Mouse (Mus musculus) liver, adult 2 months (tissue): Measurements from ENCODE around the gene Tekt2. TPM values are rescaled to one million over a fixed set of nuclear protein-coding genes. Genes with fewer than 3 reads are reported as not detected.

Source experiments
- DNase-seq: peaks from one replicate; pipeline ENCODE4 v3.0.0-alpha.2; 2011; ENCODE audit warnings: low read depth, low spot score; ENCODE audit errors: extremely low read depth
- H3K27ac ChIP-seq: fragments of 200-500 bp; replicated peaks from 2 replicates; pipeline ENCODE4 v1.5.1; 2012; ENCODE audit warnings: low read depth, mild to moderate bottlenecking, control low read depth, inconsistent platforms, low read length; ENCODE audit not compliant: insufficient read depth
- H3K27me3 ChIP-seq: fragments of 200-500 bp; 2 replicates; pipeline ENCODE4 v1.6.1; 2012; ENCODE audit warnings: mild to moderate bottlenecking, moderate library complexity, low read length, inconsistent platforms; ENCODE audit not compliant: control insufficient read depth, insufficient read depth
- H3K36me3 ChIP-seq: fragments of 200-500 bp; 2 replicates; pipeline ENCODE4 v1.6.1; 2012; ENCODE audit warnings: low read length, inconsistent platforms; ENCODE audit not compliant: control insufficient read depth, insufficient read depth
- H3K4me1 ChIP-seq: fragments of 200-500 bp; 2 replicates; pipeline ENCODE4 v1.6.1; 2011; ENCODE audit warnings: low read length; ENCODE audit not compliant: control insufficient read depth, insufficient read depth
- H3K4me3 ChIP-seq: fragments of 200-500 bp; 2 replicates; pipeline ENCODE4 v1.5.1; 2011; ENCODE audit warnings: low read depth, mild to moderate bottlenecking, control low read depth, low read length, moderate library complexity; ENCODE audit not compliant: insufficient read depth
- H3K79me2 ChIP-seq: fragments of 200-500 bp; 2 replicates; pipeline ENCODE4 v1.6.1; 2012; ENCODE audit warnings: inconsistent platforms, mild to moderate bottlenecking, low read length, moderate library complexity; ENCODE audit not compliant: control insufficient read depth, insufficient read depth
- H3K9ac ChIP-seq: fragments of 200-500 bp; 2 replicates; pipeline ENCODE4 v1.6.1; 2012; ENCODE audit warnings: low read depth, mild to moderate bottlenecking, control low read depth, inconsistent platforms, low read length
- CTCF ChIP-seq: fragments of 200-500 bp; IDR thresholded peaks from 2 replicates; pipeline ENCODE4 v1.5.1; 2011; ENCODE audit warnings: low read depth, low read length, control low read depth
- POLR2A ChIP-seq: fragments of 200-500 bp; IDR thresholded peaks from 2 replicates; pipeline ENCODE4 v1.6.1; 2011; ENCODE audit warnings: low read length, control low read depth; ENCODE audit not compliant: insufficient read depth; ENCODE audit errors: extremely low read depth
- WGBS: fragments of 180-500 bp; shearing (Covaris S2); methylation state at CpG from one replicate; pipeline ENCODE4 v1.1.7; 2018; 5-methylcytosine and 5-hydroxymethylcytosine counted together
- polyA plus RNA-seq: library from polyadenylated mRNA; depleted of rRNA; stranded (reverse); fragments of >200 nt; gene quantifications from 2 replicates; pipeline ENCODE4 v1.2.3, GENCODE M21; 2012
- total RNA-seq: library from RNA; depleted of rRNA; stranded (reverse); fragments of >200 nt; gene quantifications from 2 replicates; pipeline ENCODE4 v1.2.3, GENCODE M21; 2014

Tekt2 gene
- total and polyA plus RNA-seq, 2 experiments = 0.37 to 0.43 TPM

DNA sequence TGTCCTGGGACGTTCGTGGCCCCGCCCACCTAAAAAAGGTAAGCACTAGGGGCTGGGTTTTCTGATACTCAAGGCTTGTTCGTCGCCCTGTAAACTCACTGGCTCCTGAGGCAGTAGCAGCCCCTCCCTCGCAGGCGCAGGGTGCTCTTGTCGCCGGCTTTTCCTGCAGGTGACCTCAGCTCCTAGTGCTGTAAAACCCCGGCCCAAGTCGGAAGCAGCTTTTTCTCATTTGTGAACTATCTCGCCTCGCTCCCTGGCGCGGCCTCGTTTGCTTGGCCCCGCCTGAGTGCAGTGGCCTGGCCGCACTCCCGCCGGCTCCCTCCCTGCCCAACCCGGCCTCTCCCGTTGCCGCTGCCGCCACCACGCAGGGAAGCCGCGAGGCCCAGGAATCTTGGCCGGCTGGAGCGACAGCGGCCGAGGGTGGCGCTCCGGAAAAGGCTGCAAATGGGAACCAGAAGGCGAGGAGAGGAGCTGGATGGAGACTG lies 28.8 kb downstream of the Tekt2 start:
- peak; percentile 16 for DNase-seq
- no peak overlapping the region for H3K27ac ChIP-seq
- H3K9ac ChIP-seq = peak overlapping the region; percentile 55
- H3K79me2 ChIP-seq = no peaks in the 10 kb centered on the region
- peaks cover 6% of the 10 kb centered on the region; the same call in 1 of the 2 replicates for H3K4me1 ChIP-seq
- H3K36me3 ChIP-seq = no peaks in the 10 kb centered on the region
- H3K27me3 ChIP-seq = peaks cover 11% of the 10 kb centered on the region; the same call in 1 of the 2 replicates
- H3K4me3 ChIP-seq = peak overlapping the region; percentile 48
- 3% methylated on average over 34 of the region's 34 CpGs for WGBS
- TF ChIP-seq CTCF (no peak), POLR2A (no peak)

DNA sequence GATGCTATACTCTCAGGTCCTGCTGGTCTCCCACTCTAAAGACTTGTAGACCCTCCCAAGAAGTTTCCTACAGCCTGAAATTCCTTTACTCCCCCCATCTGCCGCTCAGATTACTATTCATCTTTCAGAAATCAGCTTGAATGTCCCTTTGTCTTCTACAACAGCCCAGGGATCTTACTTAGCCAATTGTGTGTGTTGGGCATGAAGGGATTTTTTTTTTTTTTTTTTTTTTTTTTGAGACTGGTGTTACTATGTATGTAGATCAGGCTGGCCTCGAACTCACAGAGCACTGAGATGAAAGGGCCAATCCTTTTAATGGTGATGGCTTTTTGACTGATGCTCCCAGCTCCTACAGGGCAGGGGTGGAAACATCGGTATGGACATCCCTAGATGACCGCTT lies 29.6 kb downstream of the Tekt2 start:
- Histone ChIP-seq H3K4me1 (peaks cover 6% of the 10 kb centered on the region; the same call in 1 of the 2 replicates), H3K27me3 (peaks cover 9% of the 10 kb centered on the region; the same call in 1 of the 2 replicates), H3K79me2 (no peaks in the 10 kb centered on the region), H3K27ac (no peak overlapping the region), H3K36me3 (no peaks in the 10 kb centered on the region), H3K9ac (no peak overlapping the region), H3K4me3 (no peak overlapping the region)
- DNase-seq = no peak
- TF ChIP-seq CTCF (no peak), POLR2A (no peak)
- WGBS = 71% methylated on average over 4 of the region's 4 CpGs

DNA sequence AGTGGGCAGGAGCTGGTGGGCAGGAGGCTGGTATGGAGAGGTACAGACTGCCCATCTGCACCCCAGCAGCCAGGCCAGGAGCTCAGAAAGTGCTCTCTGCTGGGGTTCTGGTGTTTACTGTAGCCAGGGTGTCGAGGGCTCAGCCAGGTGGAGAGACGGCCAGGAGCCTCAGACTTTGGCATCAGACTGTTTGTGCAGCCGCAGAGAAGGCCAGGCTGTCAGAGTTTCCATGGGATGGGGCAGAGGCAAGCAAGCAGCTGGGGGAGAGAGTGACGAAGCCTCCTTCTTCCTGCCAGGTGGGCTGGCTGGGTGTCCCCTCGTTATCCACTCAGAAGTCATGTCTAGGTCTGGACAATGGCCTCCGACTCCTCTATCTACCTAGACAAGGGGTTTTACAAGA lies 30.3 kb downstream of the Tekt2 start:
- Histone ChIP-seq H3K79me2 (no peaks in the 10 kb centered on the region), H3K4me3 (no peak overlapping the region), H3K4me1 (peaks cover 6% of the 10 kb centered on the region; the same call in 1 of the 2 replicates), H3K36me3 (no peaks in the 10 kb centered on the region), H3K27me3 (peaks cover 5% of the 10 kb centered on the region; the same call in 1 of the 2 replicates), H3K27ac (no peak overlapping the region), H3K9ac (no peak overlapping the region)
- TF ChIP-seq CTCF (no peak), POLR2A (no peak)
- DNase-seq = peak; percentile 41
- WGBS = 39% methylated on average over 6 of the region's 6 CpGs

DNA sequence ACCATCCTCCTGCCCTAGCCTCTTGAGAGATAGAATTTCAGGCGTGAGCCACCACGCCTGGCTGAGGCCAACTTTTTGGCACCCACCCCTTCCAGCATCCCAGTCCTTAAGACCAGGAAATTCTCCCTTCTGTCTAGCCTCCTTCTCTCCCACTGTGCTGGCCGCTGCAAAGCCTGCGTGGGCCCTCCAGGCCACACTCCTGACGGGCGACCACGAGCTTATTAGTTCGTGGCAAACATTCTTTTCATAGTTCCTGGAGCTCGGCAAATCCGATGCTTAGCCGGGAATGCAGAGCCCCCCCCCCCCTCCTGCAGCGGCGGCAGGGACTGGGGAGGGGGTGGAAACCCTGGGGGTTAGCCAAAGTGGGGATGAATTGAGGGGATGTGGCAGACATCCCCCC lies 34.3 kb downstream of the Tekt2 start:
- DNase-seq = no peak
- 60% methylated on average over 13 of the region's 13 CpGs for WGBS
- H3K36me3 ChIP-seq = no peaks in the 10 kb centered on the region
- TF ChIP-seq POLR2A (no peak), CTCF (no peak)
- peaks cover 2% of the 10 kb centered on the region for H3K4me1 ChIP-seq
- H3K4me3 ChIP-seq = no peak overlapping the region
- H3K27me3 ChIP-seq = peaks cover 7% of the 10 kb centered on the region
- H3K9ac ChIP-seq = no peak overlapping the region
- H3K79me2 ChIP-seq = no peaks in the 10 kb centered on the region
- H3K27ac ChIP-seq = no peak overlapping the region

DNA sequence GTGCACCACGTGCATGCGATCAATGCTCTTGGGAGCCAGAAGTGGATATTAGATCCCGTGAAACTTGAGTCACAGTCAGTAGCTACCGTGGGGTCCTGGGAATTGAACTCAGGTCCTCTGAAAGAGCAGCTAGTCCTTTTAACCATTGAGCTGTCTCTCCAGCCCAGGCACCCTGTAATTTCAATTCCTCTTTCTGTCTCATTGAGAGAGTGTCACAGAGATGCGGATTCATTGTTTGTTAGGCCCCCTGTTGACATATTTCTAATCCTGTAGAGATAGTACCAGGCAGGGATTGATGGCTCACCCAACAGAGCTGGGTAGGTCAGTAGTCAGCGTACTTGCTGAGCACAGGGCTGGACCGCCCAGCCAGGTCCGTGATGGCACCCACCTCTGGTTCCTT lies 35.2 kb downstream of the Tekt2 start:
- WGBS = 86% methylated on average over 8 of the region's 8 CpGs
- Histone ChIP-seq H3K4me3 (no peak overlapping the region), H3K79me2 (no peaks in the 10 kb centered on the region), H3K27ac (no peak overlapping the region), H3K4me1 (peaks cover 2% of the 10 kb centered on the region), H3K9ac (no peak overlapping the region), H3K27me3 (peaks cover 12% of the 10 kb centered on the region), H3K36me3 (no peaks in the 10 kb centered on the region)
- DNase-seq = no peak
- TF ChIP-seq POLR2A = no peak
- no peak for TF ChIP-seq CTCF

DNA sequence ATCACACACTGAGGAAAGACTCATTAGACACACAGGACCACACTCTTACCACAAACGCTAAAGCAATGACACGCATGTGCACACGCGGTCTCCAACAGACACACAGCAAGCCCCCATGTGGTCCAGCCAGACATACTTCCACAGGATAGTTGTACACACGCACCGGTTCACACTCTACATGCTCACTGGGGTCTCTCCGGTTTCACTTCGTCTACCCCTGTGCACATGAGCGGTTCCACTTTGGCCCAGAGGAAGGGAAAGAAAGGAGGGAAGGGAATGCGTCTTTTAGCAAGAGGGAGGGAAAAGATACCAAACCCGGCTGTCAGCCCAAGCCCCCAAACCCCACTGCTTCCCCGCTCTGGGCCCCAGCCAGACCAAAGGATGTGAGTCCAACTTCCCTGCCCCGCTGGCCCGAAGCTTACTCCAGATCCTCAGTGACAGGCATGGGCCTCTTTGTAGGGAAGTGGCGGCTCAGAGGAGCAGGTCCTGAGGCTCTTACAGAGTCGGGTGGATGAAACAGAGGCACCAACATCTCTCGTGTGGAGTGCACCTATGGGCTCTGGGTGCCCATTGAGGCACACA lies 37.3 kb downstream of the Tekt2 start:
- Histone ChIP-seq H3K36me3 (no peaks in the 10 kb centered on the region), H3K9ac (no peak overlapping the region), H3K79me2 (no peaks in the 10 kb centered on the region), H3K4me1 (peaks cover 2% of the 10 kb centered on the region), H3K27me3 (peaks cover 12% of the 10 kb centered on the region), H3K27ac (no peak overlapping the region), H3K4me3 (no peak overlapping the region)
- WGBS = 53% methylated on average over 17 of the region's 17 CpGs
- TF ChIP-seq POLR2A (no peak), CTCF (no peak)
- no peak for DNase-seq
